Mouse (Mus musculus) hindbrain, embryonic 12.5 days (tissue): ENCODE measurements at regions not wholly inside any gene's neighbourhood (a gene's known extent, or its start where the extent isn't known, plus 50 kb on each side); places are given as distances from the start of the nearest gene placed in this dataset.

Experiments used
- ATAC-seq: fragments of 200-750 bp; cut with Nextera tagmentation; 2 replicates; pipeline ENCODE4 v1.8.0; 2017; ENCODE audit warnings: moderate TSS enrichment; ENCODE audit not compliant: low FRiP score
- H3K27ac ChIP-seq: fragments of 300-500 bp; sonication (generic); 2 replicates; pipeline ENCODE4 v1.5.1; 2016; ENCODE audit warnings: mild to moderate bottlenecking
- H3K27me3 ChIP-seq: fragments of 300-500 bp; sonication (generic); 2 replicates; pipeline ENCODE4 v1.6.1; 2016; ENCODE audit warnings: mild to moderate bottlenecking
- H3K36me3 ChIP-seq: fragments of 300-500 bp; sonication (generic); 2 replicates; pipeline ENCODE4 v1.6.1; 2016; ENCODE audit warnings: mild to moderate bottlenecking
- H3K4me1 ChIP-seq: fragments of 300-500 bp; sonication (generic); 2 replicates; pipeline ENCODE4 v1.6.1; 2016
- H3K4me2 ChIP-seq: fragments of 300-500 bp; sonication (generic); replicated peaks from 2 replicates; pipeline ENCODE4 v1.6.1; 2016; ENCODE audit warnings: mild to moderate bottlenecking
- H3K4me3 ChIP-seq: fragments of 300-500 bp; sonication (generic); 2 replicates; pipeline ENCODE4 v1.5.1; 2016; ENCODE audit warnings: mild to moderate bottlenecking
- H3K9ac ChIP-seq: fragments of 300-500 bp; sonication (generic); 2 replicates; pipeline ENCODE4 v1.6.1; 2016; ENCODE audit warnings: mild to moderate bottlenecking, moderate library complexity
- H3K9me3 ChIP-seq: fragments of 300-500 bp; sonication (generic); replicated peaks from 2 replicates; pipeline ENCODE4 v1.6.1; 2016; ENCODE audit warnings: mild to moderate bottlenecking
- WGBS: fragments of 180-500 bp; shearing (Covaris S2); methylation state at CpG from one replicate; pipeline ENCODE4 v1.1.7; 2016; 5-methylcytosine and 5-hydroxymethylcytosine counted together

DNA sequence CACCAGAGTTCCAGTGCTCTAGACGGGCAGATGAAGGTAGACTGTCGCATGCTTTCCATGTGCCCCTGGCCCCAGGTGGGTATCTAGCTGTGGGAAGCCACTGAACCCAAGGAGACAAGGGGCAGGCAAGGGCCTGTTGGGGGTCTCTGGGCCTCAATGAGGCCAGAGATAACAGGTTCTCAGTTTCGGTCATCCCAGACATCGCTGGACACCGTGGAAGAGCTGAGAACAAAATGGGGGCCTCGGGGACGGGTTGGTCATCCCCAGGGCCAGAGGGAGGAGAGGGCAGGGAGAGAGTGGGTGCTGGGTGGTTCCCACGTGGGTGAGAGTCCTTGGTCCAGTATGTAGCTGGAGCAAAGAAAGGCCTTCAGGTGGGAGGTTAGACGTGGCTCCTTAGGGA is 307.2 kb downstream of the Zfp804a start:
- 89% methylated on average over 9 of the region's 9 CpGs for WGBS

GRCm38 (mm10) chr2:82373152-82373551 is 320.1 kb downstream of the Zfp804a start:
- H3K9me3 ChIP-seq = no peaks in the 10 kb centered on the region
- H3K27ac ChIP-seq = no peak overlapping the region
- ATAC-seq = no peak
- H3K4me2 ChIP-seq = no peak overlapping the region
- no peaks in the 10 kb centered on the region for H3K36me3 ChIP-seq
- H3K9ac ChIP-seq = no peak overlapping the region
- H3K4me1 ChIP-seq = no peaks in the 10 kb centered on the region
- 86% methylated on average over 3 of the region's 3 CpGs for WGBS
- H3K4me3 ChIP-seq = no peak overlapping the region
- no peaks in the 10 kb centered on the region for H3K27me3 ChIP-seq

More for the DNA sequence above, 307.2 kb downstream of the Zfp804a start:
- no peak for ATAC-seq
- Histone ChIP-seq H3K9me3 (no peaks in the 10 kb centered on the region), H3K4me3 (no peak overlapping the region), H3K27me3 (no peaks in the 10 kb centered on the region), H3K4me2 (no peak overlapping the region), H3K36me3 (no peaks in the 10 kb centered on the region), H3K9ac (no peak overlapping the region), H3K27ac (no peak overlapping the region), H3K4me1 (no peaks in the 10 kb centered on the region)

DNA sequence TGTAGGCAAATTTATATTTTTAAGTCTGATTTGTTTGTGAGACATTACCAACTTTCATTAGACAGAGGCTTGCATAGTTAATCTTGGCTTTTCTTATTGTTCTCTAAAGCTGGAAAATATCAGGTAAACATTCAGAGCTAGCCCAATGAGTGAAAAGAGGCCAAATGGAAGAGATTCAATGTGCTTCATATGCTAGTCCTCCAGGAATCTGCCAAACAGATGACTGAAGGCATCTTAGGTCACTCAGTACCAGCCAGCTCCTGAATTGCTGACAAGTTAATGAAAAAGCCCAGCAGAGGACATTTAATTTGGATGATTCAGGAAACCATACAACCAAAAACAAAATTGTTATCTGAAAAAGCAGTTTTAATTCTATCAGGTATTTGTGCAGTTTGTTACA is 325.5 kb downstream of the Zfp804a start:
- no peaks in the 10 kb centered on the region for H3K4me1 ChIP-seq
- no peak overlapping the region for H3K4me2 ChIP-seq
- H3K9ac ChIP-seq = no peak overlapping the region
- H3K9me3 ChIP-seq = no peaks in the 10 kb centered on the region
- no peak overlapping the region for H3K4me3 ChIP-seq
- H3K27ac ChIP-seq = no peak overlapping the region
- ATAC-seq = no peak
- H3K36me3 ChIP-seq = no peaks in the 10 kb centered on the region
- no peaks in the 10 kb centered on the region for H3K27me3 ChIP-seq

- H3K27me3 ChIP-seq = no peaks in the 10 kb centered on the region
- ATAC-seq = no peak
These were observed 332.1 kb downstream of the Zfp804a start for GRCm38 (mm10) chr2:82385123-82385522.

GRCm38 (mm10) chr2:82387744-82388143 is 334.7 kb downstream of the Zfp804a start:
- no peak for ATAC-seq
- WGBS = 70% methylated on average over 1 of the region's 1 CpGs
- Histone ChIP-seq H3K9ac (no peak overlapping the region), H3K27ac (no peak overlapping the region), H3K4me2 (no peak overlapping the region), H3K9me3 (no peaks in the 10 kb centered on the region), H3K36me3 (no peaks in the 10 kb centered on the region), H3K4me1 (no peaks in the 10 kb centered on the region), H3K4me3 (no peak overlapping the region), H3K27me3 (no peaks in the 10 kb centered on the region)

More at GRCm38 (mm10) chr2:82385123-82385522, 332.1 kb downstream of the Zfp804a start:
- H3K27ac ChIP-seq = no peak overlapping the region
- H3K9me3 ChIP-seq = no peaks in the 10 kb centered on the region
- H3K4me3 ChIP-seq = no peak overlapping the region
- no peak overlapping the region for H3K9ac ChIP-seq
- 85% methylated on average over 2 of the region's 2 CpGs for WGBS
- H3K36me3 ChIP-seq = no peaks in the 10 kb centered on the region
- H3K4me2 ChIP-seq = no peak overlapping the region
- H3K4me1 ChIP-seq = no peaks in the 10 kb centered on the region

DNA sequence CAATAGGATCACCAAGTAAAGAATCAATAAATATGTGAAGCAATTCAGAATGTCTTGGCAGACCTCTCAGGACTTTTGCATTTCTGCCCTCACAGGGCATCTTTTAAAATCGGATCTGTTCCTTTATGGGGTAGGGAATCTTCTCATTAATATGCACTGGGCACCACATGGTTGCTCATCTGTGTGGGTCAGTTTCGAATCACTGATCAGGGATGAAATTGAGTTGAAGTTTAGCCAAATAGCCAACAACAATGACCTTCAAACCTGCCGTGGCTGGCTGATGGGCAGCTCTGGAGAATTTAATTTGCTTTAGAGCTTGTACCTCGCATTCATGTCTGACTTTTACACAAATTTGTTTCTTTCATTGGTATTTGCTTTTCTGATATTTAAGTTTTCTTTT is 342.4 kb downstream of the Zfp804a start:
- Histone ChIP-seq H3K36me3 (no peaks in the 10 kb centered on the region), H3K9me3 (no peaks in the 10 kb centered on the region), H3K27ac (no peak overlapping the region), H3K4me1 (no peaks in the 10 kb centered on the region), H3K4me3 (no peak overlapping the region), H3K27me3 (no peaks in the 10 kb centered on the region), H3K4me2 (no peak overlapping the region), H3K9ac (no peak overlapping the region)
- ATAC-seq = peak; percentile 63; the same call in 1 of the 2 replicates
- 53% methylated on average over 4 of the region's 4 CpGs for WGBS

GRCm38 (mm10) chr2:82445706-82446105 is 392.7 kb downstream of the Zfp804a start:
- no peaks in the 10 kb centered on the region for H3K4me1 ChIP-seq
- no peak overlapping the region for H3K27ac ChIP-seq
- ATAC-seq = no peak
- H3K9me3 ChIP-seq = no peaks in the 10 kb centered on the region
- no peak overlapping the region for H3K4me3 ChIP-seq
- H3K4me2 ChIP-seq = no peak overlapping the region
- H3K9ac ChIP-seq = no peak overlapping the region
- no peaks in the 10 kb centered on the region for H3K27me3 ChIP-seq
- H3K36me3 ChIP-seq = no peaks in the 10 kb centered on the region

GRCm38 (mm10) chr2:82455743-82456142 is 402.7 kb downstream of the Zfp804a start:
- no peaks in the 10 kb centered on the region for H3K4me1 ChIP-seq
- H3K9ac ChIP-seq = no peak overlapping the region
- WGBS = 90% methylated on average over 3 of the region's 3 CpGs
- no peak for ATAC-seq
- no peaks in the 10 kb centered on the region for H3K36me3 ChIP-seq
- H3K27ac ChIP-seq = no peak overlapping the region
- H3K27me3 ChIP-seq = no peaks in the 10 kb centered on the region
- no peak overlapping the region for H3K4me3 ChIP-seq
- no peak overlapping the region for H3K4me2 ChIP-seq
- no peaks in the 10 kb centered on the region for H3K9me3 ChIP-seq
